ENCODE assay signal across 8 mouse cellular contexts in genomic region chr2:35621796-35622195, GRCm38 (mm10).
DNase-seq lines count a peak whose midpoint lies in the region; ATAC-seq and TF ChIP-seq lines count a peak whose summit lies in the region.

No protein-coding gene starts in this region.

- H3K36me3 ChIP-seq in CH12.LX (replicated peaks in 1 of 2; ENCODE audit: control insufficient read depth in 1 of 2, insufficient read depth in 1 of 2, low read length in 1 of 2): peaks cover 0 to 15% of the 10 kb centered on the region in 2 experiments
- H3K36me3 ChIP-seq in embryonic facial prominence, embryonic 10.5 days (replicated peaks): peaks cover 24% of the 10 kb centered on the region
- H3K36me3 ChIP-seq in heart, embryonic 15.5 days: no peaks in the 10 kb centered on the region
- no peaks in the 10 kb centered on the region for H3K36me3 ChIP-seq in kidney, postnatal 0 days (ENCODE audit: insufficient read depth, low read length)
- H3K36me3 ChIP-seq in stomach, embryonic 15.5 days: no peaks in the 10 kb centered on the region

- DNase-seq in CH12.LX (ENCODE audit: extremely low read depth): no peak
- DNase-seq in adrenal gland, postnatal 10 days: peak; percentile 81
- peak; percentile 92 for DNase-seq in embryonic facial prominence, embryonic 10.5 days (ENCODE audit: low spot score)
- DNase-seq in kidney, postnatal 0 days (ENCODE audit: low spot score): peak; percentile 77
- DNase-seq in lung, postnatal 25 days (ENCODE audit: low spot score): peak; percentile 70

- TF ChIP-seq RAD21 in CH12.LX (IDR thresholded peaks at IDR 0.05; ENCODE audit: low read depth, low read length): no peak

- in situ Hi-C loops in CH12.LX (cut with MboI; ENCODE audit: low pct_ligation_motif_present, low pct_unique_long_range_greater_than_20kb, low sequenced_read_pairs): no loop called here

- no peak for TF ChIP-seq EP300 in CH12.LX (IDR thresholded peaks at IDR 0.05; ENCODE audit: low read length)

- peak overlapping the region; percentile 57 to 67 (median 60) for H3K4me3 ChIP-seq in CH12.LX (replicated peaks in 1 of 3; ENCODE audit: low read depth in 2 of 3, low read length in 2 of 3, poor library complexity in 1 of 3)
- H3K4me3 ChIP-seq in embryonic facial prominence, embryonic 10.5 days: peak overlapping the region; percentile 81
- peak overlapping the region; percentile 78 for H3K4me3 ChIP-seq in heart, embryonic 15.5 days
- peak overlapping the region; percentile 66 for H3K4me3 ChIP-seq in kidney, postnatal 0 days (replicated peaks; ENCODE audit: low read depth, low read length)
- H3K4me3 ChIP-seq in stomach, embryonic 15.5 days (replicated peaks): peak overlapping the region; percentile 76

- no peaks in the 10 kb centered on the region for H3K79me2 ChIP-seq in CH12.LX (replicated peaks; ENCODE audit: control insufficient read depth, extremely low read depth, insufficient read depth, poor library complexity, severe bottlenecking)

- H3K9me3 ChIP-seq in CH12.LX (replicated peaks; ENCODE audit: low read length): no peaks in the 10 kb centered on the region
- H3K9me3 ChIP-seq in embryonic facial prominence, embryonic 10.5 days: no peaks in the 10 kb centered on the region
- no peaks in the 10 kb centered on the region for H3K9me3 ChIP-seq in heart, embryonic 15.5 days (replicated peaks)
- no peaks in the 10 kb centered on the region for H3K9me3 ChIP-seq in kidney, postnatal 0 days (replicated peaks; ENCODE audit: low read length)
- H3K9me3 ChIP-seq in stomach, embryonic 15.5 days: no peaks in the 10 kb centered on the region

- ATAC-seq in heart, embryonic 15.5 days (replicated peaks; ENCODE audit: insufficient number of reproducible peaks, insufficient read depth, low FRiP score, low read depth): peak; percentile 75
- ATAC-seq in kidney, postnatal 0 days (replicated peaks; ENCODE audit: low FRiP score, low read depth): peak; percentile 73
- ATAC-seq in stomach, embryonic 15.5 days (ENCODE audit: insufficient read depth, low FRiP score, low read depth): peak; percentile 84
- no peak for ATAC-seq in inflammation-experienced regulatory T-cells, adult 6 months

- under 1% methylated on average over 41 of the region's 41 CpGs for WGBS in embryonic facial prominence, embryonic 10.5 days
- 1% methylated on average over 39 of the region's 41 CpGs for WGBS in heart, embryonic 15.5 days
- WGBS in kidney, postnatal 0 days: 2% methylated on average over 41 of the region's 41 CpGs
- under 1% methylated on average over 38 of the region's 41 CpGs for WGBS in stomach, embryonic 15.5 days

- no peak overlapping the region; the same call in 1 of the 2 replicates for H3K4me2 ChIP-seq in CH12.LX (ENCODE audit: insufficient read depth, low read depth, poor library complexity, severe bottlenecking)
- peak overlapping the region; percentile 90 for H3K4me2 ChIP-seq in heart, embryonic 15.5 days
- peak overlapping the region; percentile 96 for H3K4me2 ChIP-seq in kidney, postnatal 0 days (ENCODE audit: low read length)
- H3K4me2 ChIP-seq in stomach, embryonic 15.5 days: peak overlapping the region; percentile 77

- TF ChIP-seq POLR2A in CH12.LX (IDR thresholded peaks at IDR 0.05; ENCODE audit: low read depth, low read length): peak; percentile 62; the same call in 1 of the 2 replicates

- dilution Hi-C loops in CH12.LX (cut with MboI; ENCODE audit: extremely low pct_ligation_motif_present, extremely low pct_unique_long_range_greater_than_20kb, low sequenced_read_pairs): no loop called here

- peaks cover 23 to 81% of the 10 kb centered on the region in 2 experiments for H3K4me1 ChIP-seq in CH12.LX (ENCODE audit: control insufficient read depth in 1 of 2, insufficient read depth in 2 of 2)
- peaks cover 98% of the 10 kb centered on the region for H3K4me1 ChIP-seq in embryonic facial prominence, embryonic 10.5 days
- peaks cover 93% of the 10 kb centered on the region for H3K4me1 ChIP-seq in heart, embryonic 15.5 days (replicated peaks)
- peaks cover 61% of the 10 kb centered on the region for H3K4me1 ChIP-seq in kidney, postnatal 0 days (replicated peaks; ENCODE audit: insufficient read depth, low read length)
- peaks cover 77% of the 10 kb centered on the region for H3K4me1 ChIP-seq in stomach, embryonic 15.5 days

- H3K27ac ChIP-seq in CH12.LX (ENCODE audit: insufficient read depth, low read depth): no peak overlapping the region
- peak overlapping the region; percentile 92 for H3K27ac ChIP-seq in embryonic facial prominence, embryonic 10.5 days (replicated peaks)
- H3K27ac ChIP-seq in heart, embryonic 15.5 days: peak overlapping the region; percentile 80
- peak overlapping the region; percentile 50; the same call in 1 of the 2 replicates for H3K27ac ChIP-seq in kidney, postnatal 0 days
- H3K27ac ChIP-seq in stomach, embryonic 15.5 days: peak overlapping the region; percentile 74

- H3K9ac ChIP-seq in CH12.LX (ENCODE audit: insufficient read depth, low read depth): peak overlapping the region; percentile 43
- H3K9ac ChIP-seq in heart, embryonic 15.5 days: peak overlapping the region; percentile 73
- H3K9ac ChIP-seq in kidney, postnatal 0 days (ENCODE audit: low read depth, low read length): peak overlapping the region; percentile 81
- H3K9ac ChIP-seq in stomach, embryonic 15.5 days: peak overlapping the region; percentile 89

- no peak for TF ChIP-seq CTCF in CH12.LX (conservative IDR thresholded peaks at IDR 0.05 in 1 of 2, IDR thresholded peaks at IDR 0.05 in 1 of 2; ENCODE audit: low read depth in 2 of 2, low read length in 2 of 2)
- TF ChIP-seq CTCF in kidney, postnatal 0 days (IDR thresholded peaks at IDR 0.05; ENCODE audit: low read depth): no peak

- H3K27me3 ChIP-seq in CH12.LX (replicated peaks): no peaks in the 10 kb centered on the region
- H3K27me3 ChIP-seq in embryonic facial prominence, embryonic 10.5 days (replicated peaks; ENCODE audit: low read depth, poor library complexity, severe bottlenecking): no peaks in the 10 kb centered on the region; the same call in 1 of the 2 replicates
- H3K27me3 ChIP-seq in heart, embryonic 15.5 days: no peaks in the 10 kb centered on the region
- H3K27me3 ChIP-seq in kidney, postnatal 0 days (ENCODE audit: insufficient read depth, low read length): no peaks in the 10 kb centered on the region
- H3K27me3 ChIP-seq in stomach, embryonic 15.5 days (replicated peaks): no peaks in the 10 kb centered on the region

TF ChIP-seq in CH12.LX, 34 proteins besides CTCF, POLR2A, EP300 and RAD21:
- TF ChIP-seq TCF12 (IDR thresholded peaks at IDR 0.05; ENCODE audit: low read depth, low read length) (peak; percentile 42; the same call in 1 of the 2 replicates), CHD1 (IDR thresholded peaks at IDR 0.05; ENCODE audit: low read depth, low read length) (no peak), MAZ (IDR thresholded peaks at IDR 0.05; ENCODE audit: low read depth, low read length) (peak; percentile 95), UBTF (IDR thresholded peaks at IDR 0.05; ENCODE audit: low read depth, low read length) (0 out of 2 replicates have a peak, but pooled peaks have one; percentile 39)
TF ChIP-seq in CH12.LX: peak in this region for 3.
